ENCODE assay signal across 28 mouse cellular contexts in genomic region chr2:59552784-59553183, GRCm38 (mm10).
"Had no signal": no experiment of that assay in that cellular context is flagged by ENCODE, and none has a peak within 500 bp of the region (broad histone marks: within the 10 kb centered on the region; RNA-seq: fewer than 3 reads in every experiment).

No protein-coding gene starts in this region.

- H3K4me1 ChIP-seq: heart, embryonic 13.5 days; heart, embryonic 15.5 days; intestine, embryonic 15.5 days; limb, embryonic 10.5 days had no signal

- H3K4me2 ChIP-seq: heart, embryonic 11.5 days; heart, embryonic 13.5 days; heart, embryonic 15.5 days; hindbrain, embryonic 14.5 days; intestine, embryonic 15.5 days; limb, embryonic 12.5 days; liver, embryonic 11.5 days; liver, embryonic 13.5 days; liver, embryonic 15.5 days had no signal

- H3K36me3 ChIP-seq: heart, embryonic 13.5 days; heart, embryonic 15.5 days; intestine, embryonic 15.5 days; limb, embryonic 10.5 days; limb, embryonic 12.5 days; liver, embryonic 13.5 days; liver, embryonic 15.5 days had no signal

- ATAC-seq: hindbrain, embryonic 16.5 days; inflammation-experienced regulatory T-cells, adult 6 months; intestine, embryonic 15.5 days; intestine, postnatal 0 days; liver, postnatal 0 days had no signal

- H3K9ac ChIP-seq: heart, embryonic 13.5 days; heart, embryonic 15.5 days; hindbrain, embryonic 14.5 days; intestine, embryonic 15.5 days; limb, embryonic 12.5 days; liver, embryonic 13.5 days; liver, embryonic 15.5 days; liver, postnatal 0 days had no signal

- H3K4me3 ChIP-seq: gastrocnemius, adult 2 months; heart, embryonic 13.5 days; heart, embryonic 15.5 days; intestine, embryonic 15.5 days; layer of hippocampus, adult 2 months; left cerebral cortex, adult 2 months; limb, embryonic 10.5 days; limb, embryonic 12.5 days; liver, embryonic 13.5 days; liver, embryonic 15.5 days had no signal

- H3K9me3 ChIP-seq: heart, embryonic 13.5 days; heart, embryonic 15.5 days; intestine, embryonic 15.5 days; limb, embryonic 10.5 days; limb, embryonic 12.5 days; liver, embryonic 13.5 days; liver, embryonic 15.5 days had no signal

- DNase-seq: gastrocnemius, adult 2 months; gastrocnemius, postnatal 10 days; gastrocnemius, postnatal 25 days; heart, adult 18-20 months; heart, postnatal 14 days; heart, postnatal 36 days; kidney, adult 18-20 months; kidney, adult 8-10 months; kidney, postnatal 10 days; kidney, postnatal 25 days; kidney, postnatal 4 days; liver; liver, embryonic 13.5 days; liver, postnatal 0 days had no signal

- H3K27me3 ChIP-seq: heart, embryonic 13.5 days; heart, embryonic 15.5 days; intestine, embryonic 15.5 days; liver, embryonic 13.5 days; liver, embryonic 15.5 days had no signal

- H3K27ac ChIP-seq: gastrocnemius, adult 2 months; heart, embryonic 13.5 days; heart, embryonic 15.5 days; hindbrain, embryonic 14.5 days; intestine, embryonic 15.5 days; layer of hippocampus, adult 2 months; left cerebral cortex, adult 2 months; limb, embryonic 10.5 days; limb, embryonic 12.5 days; liver, embryonic 13.5 days; liver, embryonic 15.5 days had no signal
